Mouse (Mus musculus): Measurements from ENCODE around the gene Sfrp2. TPM values are rescaled to one million over a fixed set of nuclear protein-coding genes. Genes with fewer than 3 reads are reported as not detected.

Sfrp2 gene
- total RNA-seq, 1 experiment from 2014 or later = not detected

GRCm38 (mm10) chr3:83768293-83769035 lies 2.3 kb downstream of the Sfrp2 start:
- ATAC-seq (replicated peaks; ENCODE audit: insufficient number of reproducible peaks, low FRiP score, low TSS enrichment, poor library complexity, severe bottlenecking) = no peak

- ATAC-seq (replicated peaks; ENCODE audit: insufficient number of reproducible peaks, low FRiP score, low TSS enrichment, poor library complexity, severe bottlenecking) = no peak
Measured at GRCm38 (mm10) chr3:83769036-83769410, 2.9 kb downstream of the Sfrp2 start.

GRCm38 (mm10) chr3:83771160-83771869 lies 5.2 kb downstream of the Sfrp2 start:
- no peak for ATAC-seq (replicated peaks; ENCODE audit: insufficient number of reproducible peaks, low FRiP score, low TSS enrichment, poor library complexity, severe bottlenecking)

- no peak for ATAC-seq (replicated peaks; ENCODE audit: insufficient number of reproducible peaks, low FRiP score, low TSS enrichment, poor library complexity, severe bottlenecking)
Measured at GRCm38 (mm10) chr3:83773281-83773680, 7.2 kb downstream of the Sfrp2 start.

- no peak for ATAC-seq (replicated peaks; ENCODE audit: insufficient number of reproducible peaks, low FRiP score, low TSS enrichment, poor library complexity, severe bottlenecking)
Measured at GRCm38 (mm10) chr3:83775403-83775802, 9.3 kb downstream of the Sfrp2 start.

- no peak for ATAC-seq (replicated peaks; ENCODE audit: insufficient number of reproducible peaks, low FRiP score, low TSS enrichment, poor library complexity, severe bottlenecking)
Measured at GRCm38 (mm10) chr3:83781460-83782222, 15.5 kb downstream of the Sfrp2 start.

GRCm38 (mm10) chr3:83783716-83784469 lies 17.8 kb downstream of the Sfrp2 start:
- ATAC-seq (replicated peaks; ENCODE audit: insufficient number of reproducible peaks, low FRiP score, low TSS enrichment, poor library complexity, severe bottlenecking) = no peak

- no peak for ATAC-seq (replicated peaks; ENCODE audit: insufficient number of reproducible peaks, low FRiP score, low TSS enrichment, poor library complexity, severe bottlenecking)
Measured at GRCm38 (mm10) chr3:83784726-83785125, 18.6 kb downstream of the Sfrp2 start.

GRCm38 (mm10) chr3:83787086-83787485 lies 21.0 kb downstream of the Sfrp2 start:
- ATAC-seq (replicated peaks; ENCODE audit: insufficient number of reproducible peaks, low FRiP score, low TSS enrichment, poor library complexity, severe bottlenecking) = no peak

- no peak for ATAC-seq (replicated peaks; ENCODE audit: insufficient number of reproducible peaks, low FRiP score, low TSS enrichment, poor library complexity, severe bottlenecking)
Measured at GRCm38 (mm10) chr3:83787776-83788305, 21.7 kb downstream of the Sfrp2 start.

GRCm38 (mm10) chr3:83789651-83790451 lies 23.7 kb downstream of the Sfrp2 start:
- ATAC-seq (replicated peaks; ENCODE audit: insufficient number of reproducible peaks, low FRiP score, low TSS enrichment, poor library complexity, severe bottlenecking) = peak; percentile 40

- ATAC-seq (replicated peaks; ENCODE audit: insufficient number of reproducible peaks, low FRiP score, low TSS enrichment, poor library complexity, severe bottlenecking) = no peak
Measured at GRCm38 (mm10) chr3:83791444-83791843, 25.3 kb downstream of the Sfrp2 start.

- no peak for ATAC-seq (replicated peaks; ENCODE audit: insufficient number of reproducible peaks, low FRiP score, low TSS enrichment, poor library complexity, severe bottlenecking)
Measured at GRCm38 (mm10) chr3:83797098-83797497, 31.0 kb downstream of the Sfrp2 start.

- peak; percentile 58 for ATAC-seq (replicated peaks; ENCODE audit: insufficient number of reproducible peaks, low FRiP score, low TSS enrichment, poor library complexity, severe bottlenecking)
Measured at GRCm38 (mm10) chr3:83797828-83798227, 31.7 kb downstream of the Sfrp2 start.

GRCm38 (mm10) chr3:83799486-83799885 lies 33.4 kb downstream of the Sfrp2 start:
- no peak for ATAC-seq (replicated peaks; ENCODE audit: insufficient number of reproducible peaks, low FRiP score, low TSS enrichment, poor library complexity, severe bottlenecking)

GRCm38 (mm10) chr3:83801649-83802155 lies 35.6 kb downstream of the Sfrp2 start:
- ATAC-seq (replicated peaks; ENCODE audit: insufficient number of reproducible peaks, low FRiP score, low TSS enrichment, poor library complexity, severe bottlenecking) = no peak

GRCm38 (mm10) chr3:83808483-83808882 lies 42.4 kb downstream of the Sfrp2 start:
- no peak for ATAC-seq (replicated peaks; ENCODE audit: insufficient number of reproducible peaks, low FRiP score, low TSS enrichment, poor library complexity, severe bottlenecking)

- ATAC-seq (replicated peaks; ENCODE audit: insufficient number of reproducible peaks, low FRiP score, low TSS enrichment, poor library complexity, severe bottlenecking) = peak; percentile 76; the same call in 1 of the 2 replicates
Measured at GRCm38 (mm10) chr3:83811987-83812386, 45.9 kb downstream of the Sfrp2 start.
